Mouse (Mus musculus) kidney, adult 2 months (tissue): ENCODE measurements at regions not wholly inside any gene's neighbourhood (a gene's known extent, or its start where the extent isn't known, plus 50 kb on each side); places are given as distances from the start of the nearest gene placed in this dataset.

ENCODE experiments used
- CTCF ChIP-seq: fragments of 200-500 bp; conservative IDR thresholded peaks from 2 replicates; pipeline ENCODE4 v1.5.1; 2011; ENCODE audit warnings: low read depth, mild to moderate bottlenecking, control low read depth, low read length, moderate library complexity, mixed read lengths; ENCODE audit not compliant: insufficient read depth, insufficient read length
- POLR2A ChIP-seq: fragments of 200-500 bp; IDR thresholded peaks from one replicate; pipeline ENCODE4 v1.6.1; 2011; ENCODE audit warnings: low read depth, low read length, control low read depth

GRCm38 (mm10) chr10:26571377-26571776 lies 181.8 kb upstream of the Arhgap18 start:
- TF ChIP-seq CTCF (no peak), POLR2A (no peak)
